Mouse (Mus musculus) bone marrow macrophage, adult 2 months (primary cell): ENCODE measurements around the gene Hist1h2bj.

Source experiments
- CTCF ChIP-seq: IDR thresholded peaks from 2 replicates; pipeline ENCODE4 v1.5.1; 2012; ENCODE audit warnings: low read depth, mild to moderate bottlenecking, low read length, moderate library complexity
- POLR2A ChIP-seq: IDR thresholded peaks from 2 replicates; pipeline ENCODE4 v1.6.1; 2012; ENCODE audit warnings: mild to moderate bottlenecking, low read depth, low read length, borderline replicate concordance

DNA sequence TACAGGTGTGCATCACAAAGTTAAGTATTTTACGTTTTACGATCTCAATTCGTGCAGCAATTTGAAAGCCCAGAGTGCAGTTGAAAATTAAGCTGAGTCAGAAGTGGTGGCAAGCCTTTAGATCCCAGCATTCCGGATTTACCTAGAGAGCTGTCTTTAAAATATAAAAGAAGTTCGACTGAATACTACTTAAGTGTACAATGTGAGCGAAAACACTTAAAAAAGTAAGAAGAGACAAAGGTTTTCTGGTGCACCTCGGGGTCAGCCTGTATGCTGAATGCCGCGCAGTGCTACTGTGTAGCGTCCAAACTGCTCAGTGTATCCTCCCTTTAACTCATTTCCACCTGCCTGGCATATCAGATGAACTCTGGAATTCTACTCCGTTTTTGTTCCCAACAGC is 21.4 kb upstream of the Hist1h2bj start:
- TF ChIP-seq POLR2A: no peak
- TF ChIP-seq CTCF: no peak
